Mouse (Mus musculus): Measurements from ENCODE around the gene Tead1. TPM values are rescaled to one million over a fixed set of nuclear protein-coding genes. Genes with fewer than 3 reads are reported as not detected.
A peak's percentile ranks its signal among the peaks of the same experiment; 100 is the strongest.

Tead1 gene
- polyA plus RNA-seq (2016; fragmentation: Nextera tagmentation; extraction: Ambion mirVana) = 18.1 and 18.4 TPM in 2 replicates

- Histone ChIP-seq H3K4me3 (peak within 1 kb of the TSS; percentile 93), H3K27me3 (ENCODE audit: poor library complexity, severe bottlenecking) (peaks cover 19% of the 10 kb centered on the region), H3K4me1 (peaks cover 46% of the 10 kb centered on the region), H3K27ac (peak within 1 kb of the TSS; percentile 98), H3K36me3 (replicated peaks) (no peaks in the 10 kb centered on the region), H3K9me3 (no peaks in the 10 kb centered on the region; the same call in 1 of the 2 replicates)
- peak; percentile 97 for DNase-seq (ENCODE audit: extremely low spot score, low spot score)
- 1% methylated on average over 56 of the region's 57 CpGs for WGBS
Measured at GRCm38 (mm10) chr7:112679171-112679512, at the start of gene Tead1. Gene Tead1 (plus strand): TSS chr7:112679318.

GRCm38 (mm10) chr7:112634505-112635213, 44.5 kb upstream of the Tead1 start:
- H3K27me3 ChIP-seq (ENCODE audit: poor library complexity, severe bottlenecking) = no peaks in the 10 kb centered on the region
- H3K9me3 ChIP-seq = peaks cover 4% of the 10 kb centered on the region
- WGBS = 91% methylated on average over 10 of the region's 10 CpGs
- DNase-seq (ENCODE audit: extremely low spot score, low spot score) = no peak
- no peak overlapping the region for H3K27ac ChIP-seq
- H3K36me3 ChIP-seq (replicated peaks) = no peaks in the 10 kb centered on the region
- H3K4me3 ChIP-seq = no peak overlapping the region
- no peaks in the 10 kb centered on the region for H3K4me1 ChIP-seq

GRCm38 (mm10) chr7:112635936-112636335, 43.2 kb upstream of the Tead1 start:
- 90% methylated on average over 2 of the region's 2 CpGs for WGBS

GRCm38 (mm10) chr7:112643866-112644543, 35.1 kb upstream of the Tead1 start:
- DNase-seq (ENCODE audit: extremely low spot score, low spot score) = no peak
- no peaks in the 10 kb centered on the region for H3K9me3 ChIP-seq
- H3K27ac ChIP-seq = no peak overlapping the region
- no peaks in the 10 kb centered on the region for H3K27me3 ChIP-seq (ENCODE audit: poor library complexity, severe bottlenecking)
- H3K36me3 ChIP-seq (replicated peaks) = no peaks in the 10 kb centered on the region
- WGBS = 93% methylated on average over 6 of the region's 6 CpGs
- H3K4me3 ChIP-seq = no peak overlapping the region
- H3K4me1 ChIP-seq = peaks cover 12% of the 10 kb centered on the region

More at GRCm38 (mm10) chr7:112635936-112636335, 43.2 kb upstream of the Tead1 start:
- Histone ChIP-seq H3K27me3 (ENCODE audit: poor library complexity, severe bottlenecking) (no peaks in the 10 kb centered on the region), H3K36me3 (replicated peaks) (no peaks in the 10 kb centered on the region), H3K4me1 (no peaks in the 10 kb centered on the region), H3K27ac (no peak overlapping the region), H3K9me3 (peaks cover 4% of the 10 kb centered on the region), H3K4me3 (no peak overlapping the region)
- DNase-seq (ENCODE audit: extremely low spot score, low spot score) = no peak

- H3K4me1 ChIP-seq = peaks cover 12% of the 10 kb centered on the region
- no peaks in the 10 kb centered on the region for H3K36me3 ChIP-seq (replicated peaks)
- no peak overlapping the region for H3K27ac ChIP-seq
- WGBS = 91% methylated on average over 6 of the region's 6 CpGs
- H3K4me3 ChIP-seq = no peak overlapping the region
- no peaks in the 10 kb centered on the region for H3K27me3 ChIP-seq (ENCODE audit: poor library complexity, severe bottlenecking)
- DNase-seq (ENCODE audit: extremely low spot score, low spot score) = no peak
- no peaks in the 10 kb centered on the region for H3K9me3 ChIP-seq
Measured at GRCm38 (mm10) chr7:112644701-112645100, 34.4 kb upstream of the Tead1 start.

GRCm38 (mm10) chr7:112645724-112646123, 33.4 kb upstream of the Tead1 start:
- Histone ChIP-seq H3K36me3 (replicated peaks) (no peaks in the 10 kb centered on the region), H3K4me3 (no peak overlapping the region), H3K27me3 (ENCODE audit: poor library complexity, severe bottlenecking) (no peaks in the 10 kb centered on the region), H3K27ac (no peak overlapping the region), H3K4me1 (peaks cover 12% of the 10 kb centered on the region), H3K9me3 (no peaks in the 10 kb centered on the region)
- WGBS = 89% methylated on average over 2 of the region's 2 CpGs
- DNase-seq (ENCODE audit: extremely low spot score, low spot score) = no peak

- Histone ChIP-seq H3K4me1 (no peaks in the 10 kb centered on the region), H3K36me3 (replicated peaks) (no peaks in the 10 kb centered on the region), H3K9me3 (no peaks in the 10 kb centered on the region), H3K4me3 (no peak overlapping the region), H3K27ac (no peak overlapping the region), H3K27me3 (ENCODE audit: poor library complexity, severe bottlenecking) (no peaks in the 10 kb centered on the region)
- DNase-seq (ENCODE audit: extremely low spot score, low spot score) = no peak
- WGBS = 95% methylated on average over 4 of the region's 4 CpGs
Measured at GRCm38 (mm10) chr7:112647417-112647816, 31.7 kb upstream of the Tead1 start.

- WGBS = 70% methylated on average over 9 of the region's 9 CpGs
- peaks cover 13% of the 10 kb centered on the region for H3K4me1 ChIP-seq
- no peaks in the 10 kb centered on the region for H3K9me3 ChIP-seq
- no peak overlapping the region for H3K4me3 ChIP-seq
- DNase-seq (ENCODE audit: extremely low spot score, low spot score) = no peak
- H3K36me3 ChIP-seq (replicated peaks) = no peaks in the 10 kb centered on the region
- H3K27me3 ChIP-seq (ENCODE audit: poor library complexity, severe bottlenecking) = no peaks in the 10 kb centered on the region
- H3K27ac ChIP-seq = no peak overlapping the region
Measured at GRCm38 (mm10) chr7:112656141-112656662, 22.9 kb upstream of the Tead1 start.

GRCm38 (mm10) chr7:112658939-112659338, 20.2 kb upstream of the Tead1 start:
- 84% methylated on average over 3 of the region's 3 CpGs for WGBS

GRCm38 (mm10) chr7:112659816-112660215, 19.3 kb upstream of the Tead1 start:
- H3K9me3 ChIP-seq = peaks cover 2% of the 10 kb centered on the region; the same call in 1 of the 2 replicates
- H3K36me3 ChIP-seq (replicated peaks) = no peaks in the 10 kb centered on the region
- H3K27ac ChIP-seq = no peak overlapping the region
- DNase-seq (ENCODE audit: extremely low spot score, low spot score) = no peak
- 45% methylated on average over 5 of the region's 5 CpGs for WGBS
- H3K27me3 ChIP-seq (ENCODE audit: poor library complexity, severe bottlenecking) = no peaks in the 10 kb centered on the region
- no peak overlapping the region for H3K4me3 ChIP-seq
- H3K4me1 ChIP-seq = peaks cover 33% of the 10 kb centered on the region

More at GRCm38 (mm10) chr7:112658939-112659338, 20.2 kb upstream of the Tead1 start:
- H3K9me3 ChIP-seq = no peaks in the 10 kb centered on the region
- no peak for DNase-seq (ENCODE audit: extremely low spot score, low spot score)
- peaks cover 32% of the 10 kb centered on the region for H3K4me1 ChIP-seq
- H3K27me3 ChIP-seq (ENCODE audit: poor library complexity, severe bottlenecking) = no peaks in the 10 kb centered on the region
- H3K27ac ChIP-seq = no peak overlapping the region
- H3K4me3 ChIP-seq = no peak overlapping the region
- no peaks in the 10 kb centered on the region for H3K36me3 ChIP-seq (replicated peaks)

GRCm38 (mm10) chr7:112660325-112660724, 18.8 kb upstream of the Tead1 start:
- Histone ChIP-seq H3K27me3 (ENCODE audit: poor library complexity, severe bottlenecking) (no peaks in the 10 kb centered on the region), H3K36me3 (replicated peaks) (no peaks in the 10 kb centered on the region), H3K27ac (no peak overlapping the region), H3K4me3 (no peak overlapping the region), H3K4me1 (peaks cover 33% of the 10 kb centered on the region), H3K9me3 (peaks cover 5% of the 10 kb centered on the region; the same call in 1 of the 2 replicates)
- WGBS = 21% methylated on average over 1 of the region's 1 CpGs
- no peak for DNase-seq (ENCODE audit: extremely low spot score, low spot score)

GRCm38 (mm10) chr7:112662398-112663313, 16.5 kb upstream of the Tead1 start:
- Histone ChIP-seq H3K27ac (peak overlapping the region; percentile 56), H3K4me1 (peaks cover 30% of the 10 kb centered on the region), H3K4me3 (no peak overlapping the region), H3K36me3 (replicated peaks) (no peaks in the 10 kb centered on the region), H3K27me3 (ENCODE audit: poor library complexity, severe bottlenecking) (no peaks in the 10 kb centered on the region), H3K9me3 (peaks cover 5% of the 10 kb centered on the region; the same call in 1 of the 2 replicates)
- no peak for DNase-seq (ENCODE audit: extremely low spot score, low spot score)
- WGBS = 78% methylated on average over 12 of the region's 12 CpGs

Measured in forebrain, embryonic 10.5 days (tissue).